Mouse (Mus musculus): ENCODE measurements around the gene Wwox.

GRCm38 (mm10) chr8:115362518-115362917 lies 923.1 kb downstream of the Wwox start:
- TF ChIP-seq POLR2A (IDR thresholded peaks at IDR 0.05; ENCODE audit: borderline replicate concordance, low read depth, low read length) (no peak), CTCF (IDR thresholded peaks at IDR 0.05; ENCODE audit: low read depth, low read length) (no peak)
